Mouse (Mus musculus): ENCODE measurements at regions not wholly inside any gene's neighbourhood (a gene's known extent, or its start where the extent isn't known, plus 50 kb on each side); places are given as distances from the start of the nearest gene placed in this dataset.
A peak's percentile ranks its signal among the peaks of the same experiment; 100 is the strongest.

DNA sequence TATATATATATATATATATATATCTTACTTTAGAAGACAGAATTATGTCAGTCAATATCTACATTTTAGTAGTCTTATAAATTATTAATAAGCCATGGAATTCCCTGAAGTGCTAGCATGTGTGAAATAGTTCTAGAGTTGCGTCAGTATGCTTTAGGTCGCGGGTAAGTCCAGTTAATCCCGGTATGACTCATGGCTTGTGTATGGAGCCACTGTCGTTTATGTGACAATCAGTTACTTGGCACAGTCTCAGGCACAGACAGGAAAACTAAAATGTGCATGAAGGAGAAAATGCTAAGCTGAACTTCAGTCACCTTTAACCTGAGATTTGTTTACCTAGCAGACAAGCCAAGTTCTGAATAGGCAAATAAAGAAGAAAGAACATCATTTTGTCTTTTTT, 206.5 kb downstream of the Plk2 start:
- Histone ChIP-seq H3K4me3 (no peak overlapping the region), H3K27me3 (no peaks in the 10 kb centered on the region), H3K36me3 (no peaks in the 10 kb centered on the region), H3K9me3 (no peaks in the 10 kb centered on the region), H3K27ac (replicated peaks) (no peak overlapping the region), H3K9ac (replicated peaks) (no peak overlapping the region), H3K4me1 (no peaks in the 10 kb centered on the region), H3K4me2 (replicated peaks) (no peak overlapping the region)
- 58% methylated on average over 5 of the region's 5 CpGs for WGBS
- ATAC-seq (replicated peaks): no peak

DNA sequence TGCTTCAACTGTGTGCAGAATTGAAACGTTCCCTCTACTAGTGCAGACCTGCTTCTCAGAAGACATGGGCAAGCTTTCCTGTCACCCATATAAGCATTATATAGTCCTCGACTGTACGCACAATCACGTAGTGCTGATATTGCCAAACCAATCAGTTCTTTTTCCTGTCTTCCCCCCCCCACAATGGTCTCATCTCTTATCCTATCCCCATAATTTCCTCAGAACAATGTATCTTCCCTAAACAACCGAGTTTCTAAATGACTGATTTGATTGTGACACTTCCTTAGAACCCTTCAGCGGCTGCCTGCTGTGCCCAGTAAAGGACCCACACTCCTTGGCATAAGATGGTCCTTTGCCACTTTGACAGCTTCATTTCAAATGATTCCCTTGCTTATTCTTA, 207.0 kb downstream of the Plk2 start:
- no peaks in the 10 kb centered on the region for H3K9me3 ChIP-seq
- no peaks in the 10 kb centered on the region for H3K36me3 ChIP-seq
- H3K4me1 ChIP-seq: no peaks in the 10 kb centered on the region
- no peak overlapping the region for H3K4me2 ChIP-seq (replicated peaks)
- WGBS: 81% methylated on average over 6 of the region's 6 CpGs
- no peak overlapping the region for H3K27ac ChIP-seq (replicated peaks)
- no peak overlapping the region for H3K4me3 ChIP-seq
- no peak for ATAC-seq (replicated peaks)
- no peaks in the 10 kb centered on the region for H3K27me3 ChIP-seq
- no peak overlapping the region for H3K9ac ChIP-seq (replicated peaks)

DNA sequence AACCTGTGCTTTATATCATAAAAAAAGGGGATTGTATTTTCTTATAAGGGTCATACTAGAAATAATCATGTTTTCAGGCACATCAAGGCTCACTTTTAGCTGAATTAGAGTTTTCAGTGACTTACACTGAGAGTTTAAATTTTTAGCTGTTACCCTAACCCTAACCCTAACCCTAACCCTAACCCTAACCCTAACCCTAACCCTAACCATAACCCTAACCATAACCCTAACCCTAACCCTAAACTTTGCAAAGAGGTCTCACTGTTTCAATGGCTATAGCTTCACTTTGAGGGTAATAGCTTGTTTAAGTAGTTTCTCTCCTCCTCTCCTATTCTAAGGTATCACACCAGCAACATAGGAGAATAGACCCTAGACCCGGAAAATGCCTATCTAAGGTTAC, 208.0 kb downstream of the Plk2 start:
- H3K4me3 ChIP-seq: no peak overlapping the region
- no peak for ATAC-seq (replicated peaks)
- H3K36me3 ChIP-seq: no peaks in the 10 kb centered on the region
- no peaks in the 10 kb centered on the region for H3K27me3 ChIP-seq
- WGBS: 93% methylated on average over 1 of the region's 1 CpGs
- no peaks in the 10 kb centered on the region for H3K9me3 ChIP-seq
- no peak overlapping the region for H3K27ac ChIP-seq (replicated peaks)
- no peak overlapping the region for H3K4me2 ChIP-seq (replicated peaks)
- H3K4me1 ChIP-seq: no peaks in the 10 kb centered on the region
- no peak overlapping the region for H3K9ac ChIP-seq (replicated peaks)

DNA sequence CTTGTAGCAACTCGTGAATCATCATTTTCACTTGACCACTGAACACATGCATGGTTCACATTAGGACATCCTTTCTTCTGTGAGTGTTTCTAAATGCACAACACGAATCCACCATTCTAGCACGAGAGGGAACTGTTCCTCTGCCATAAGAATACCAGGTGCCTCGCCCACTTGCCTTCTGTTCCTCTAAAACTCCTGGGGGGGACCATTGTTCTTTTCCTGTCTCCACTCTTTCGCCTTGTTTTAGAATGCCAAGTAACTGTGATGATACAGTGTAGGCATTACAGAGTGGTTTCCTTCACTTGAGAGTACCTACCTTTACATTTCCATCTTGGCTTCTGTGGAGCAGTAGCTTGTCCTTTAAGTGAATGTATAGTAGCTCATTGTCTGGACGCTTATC, 224.2 kb downstream of the Plk2 start:
- H3K4me2 ChIP-seq (replicated peaks): no peak overlapping the region
- no peak overlapping the region for H3K4me3 ChIP-seq
- no peak overlapping the region for H3K9ac ChIP-seq (replicated peaks)
- 86% methylated on average over 6 of the region's 6 CpGs for WGBS
- H3K36me3 ChIP-seq: no peaks in the 10 kb centered on the region
- H3K4me1 ChIP-seq: no peaks in the 10 kb centered on the region
- no peaks in the 10 kb centered on the region for H3K27me3 ChIP-seq
- H3K9me3 ChIP-seq: no peaks in the 10 kb centered on the region
- ATAC-seq (replicated peaks): no peak
- H3K27ac ChIP-seq (replicated peaks): no peak overlapping the region

DNA sequence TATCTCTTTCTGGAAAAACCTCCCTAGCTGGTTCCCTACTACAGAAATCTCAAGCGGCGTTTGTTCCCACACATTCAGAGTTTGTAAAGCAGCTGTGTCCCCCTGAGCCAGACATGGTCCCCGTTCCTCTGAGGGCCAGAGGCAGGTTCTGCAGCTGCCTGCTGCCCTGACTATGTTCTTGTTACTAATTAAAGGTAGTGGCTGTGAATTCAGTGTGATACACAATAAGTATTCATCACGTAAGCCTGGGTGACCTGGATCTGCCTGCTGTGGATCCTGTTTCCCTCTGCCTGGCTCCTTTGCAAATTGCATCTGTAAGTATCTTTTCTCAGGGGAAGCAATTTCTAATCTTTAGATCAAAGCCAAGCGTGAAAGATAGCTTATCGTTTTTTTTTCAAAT, 232.3 kb downstream of the Plk2 start:
- WGBS: 58% methylated on average over 6 of the region's 6 CpGs
- Histone ChIP-seq H3K4me1 (peaks cover 16% of the 10 kb centered on the region), H3K9me3 (no peaks in the 10 kb centered on the region), H3K4me2 (replicated peaks) (no peak overlapping the region), H3K36me3 (no peaks in the 10 kb centered on the region), H3K4me3 (no peak overlapping the region), H3K27me3 (no peaks in the 10 kb centered on the region), H3K9ac (replicated peaks) (no peak overlapping the region), H3K27ac (replicated peaks) (peak overlapping the region; percentile 44; the same call in 1 of the 2 replicates)
- no peak for ATAC-seq (replicated peaks)

DNA sequence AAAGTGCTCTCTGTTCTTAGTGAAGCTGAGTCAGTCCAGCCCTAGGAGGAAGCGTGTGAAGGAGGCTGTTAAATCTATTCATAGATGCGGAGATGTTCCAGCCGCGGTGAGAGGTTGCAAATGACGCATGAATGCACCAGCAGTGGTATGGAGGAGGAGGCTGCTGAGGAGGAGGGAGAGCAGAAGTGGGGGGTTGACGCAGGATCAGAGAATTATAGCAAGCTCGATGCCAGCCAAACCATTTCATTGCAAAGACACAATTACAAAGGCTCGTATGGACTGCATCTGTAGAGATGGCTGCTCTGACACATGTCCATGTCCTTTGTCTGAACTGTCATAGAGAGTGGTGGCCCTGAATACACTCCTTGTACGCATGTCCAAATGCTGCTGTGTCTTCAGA, 232.9 kb downstream of the Plk2 start:
- no peak overlapping the region for H3K9ac ChIP-seq (replicated peaks)
- ATAC-seq (replicated peaks): peak; percentile 78
- no peak overlapping the region for H3K4me2 ChIP-seq (replicated peaks)
- H3K36me3 ChIP-seq: no peaks in the 10 kb centered on the region
- H3K27ac ChIP-seq (replicated peaks): peak overlapping the region; percentile 44
- peaks cover 16% of the 10 kb centered on the region for H3K4me1 ChIP-seq
- no peak overlapping the region for H3K4me3 ChIP-seq
- 39% methylated on average over 9 of the region's 9 CpGs for WGBS
- H3K9me3 ChIP-seq: no peaks in the 10 kb centered on the region
- H3K27me3 ChIP-seq: no peaks in the 10 kb centered on the region

DNA sequence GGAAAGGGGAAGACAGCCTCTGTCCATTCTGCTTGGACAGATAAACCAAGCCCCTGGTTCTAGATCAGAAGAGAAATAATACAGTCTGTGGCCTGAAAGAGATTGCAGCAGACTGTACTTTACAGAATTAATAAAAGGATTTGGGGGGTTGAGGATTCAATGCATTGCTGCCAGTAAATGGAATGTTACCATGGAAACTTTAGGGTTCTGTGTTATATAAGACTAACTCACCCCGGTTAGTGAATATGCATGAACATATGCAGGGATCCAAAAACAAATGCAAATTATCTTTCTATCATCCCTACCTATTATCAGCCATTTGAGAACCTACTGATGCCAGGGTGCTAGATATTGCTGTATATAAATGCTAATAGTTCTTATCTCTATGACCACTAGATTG, 233.4 kb downstream of the Plk2 start:
- Histone ChIP-seq H3K4me3 (no peak overlapping the region), H3K27ac (replicated peaks) (peak overlapping the region; percentile 44), H3K4me2 (replicated peaks) (no peak overlapping the region), H3K36me3 (no peaks in the 10 kb centered on the region), H3K27me3 (no peaks in the 10 kb centered on the region), H3K9ac (replicated peaks) (no peak overlapping the region), H3K9me3 (no peaks in the 10 kb centered on the region), H3K4me1 (peaks cover 16% of the 10 kb centered on the region)
- 18% methylated on average over 1 of the region's 1 CpGs for WGBS
- peak; percentile 55 for ATAC-seq (replicated peaks)

DNA sequence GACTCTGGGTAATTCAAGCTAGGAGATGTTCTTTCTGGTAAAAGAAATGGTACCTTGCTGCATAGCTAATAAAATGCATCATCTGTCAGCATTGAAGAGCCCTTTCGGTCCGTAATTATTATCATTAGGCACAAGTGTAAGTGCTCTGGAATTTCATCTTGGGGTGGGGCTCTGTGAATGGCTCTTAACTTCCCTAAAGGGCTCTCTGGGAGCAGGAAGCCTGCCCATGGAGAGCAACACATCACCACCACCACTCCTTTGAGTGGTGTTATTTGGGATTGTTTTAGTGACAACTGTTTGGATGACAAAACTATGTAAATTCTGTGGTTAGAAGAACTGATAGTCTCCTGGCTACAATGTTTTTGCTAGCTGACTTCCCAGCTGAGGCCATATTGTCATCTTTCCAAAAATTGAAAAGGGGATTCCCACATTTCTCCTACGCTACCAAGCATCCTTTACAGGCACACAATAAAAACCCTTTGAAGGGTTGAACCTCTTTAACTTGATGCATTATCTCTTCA, 238.5 kb downstream of the Plk2 start:
- Histone ChIP-seq H3K27ac (replicated peaks) (no peak overlapping the region), H3K4me1 (peaks cover 3% of the 10 kb centered on the region), H3K36me3 (no peaks in the 10 kb centered on the region), H3K27me3 (no peaks in the 10 kb centered on the region), H3K4me2 (replicated peaks) (no peak overlapping the region), H3K9ac (replicated peaks) (no peak overlapping the region), H3K9me3 (no peaks in the 10 kb centered on the region), H3K4me3 (no peak overlapping the region)
- 75% methylated on average over 3 of the region's 3 CpGs for WGBS
- no peak for ATAC-seq (replicated peaks)

DNA sequence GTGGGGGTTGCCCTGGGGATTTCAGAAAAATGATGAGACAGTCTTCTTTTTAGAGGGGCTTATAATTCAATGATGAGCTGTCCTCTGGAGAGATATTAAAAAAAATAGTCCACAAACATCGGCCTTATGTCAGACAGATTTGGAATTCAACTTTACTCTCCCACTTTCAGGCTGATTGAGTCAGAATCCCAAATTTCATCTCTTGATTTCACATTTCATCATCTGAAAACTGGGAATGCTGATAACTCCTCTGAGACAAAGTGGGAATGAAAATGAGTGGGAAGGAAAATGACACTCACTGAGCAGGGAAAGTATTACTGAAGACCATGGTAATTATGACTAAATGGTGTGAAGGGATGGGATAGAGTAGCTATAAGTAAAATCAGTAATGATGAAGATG, 239.1 kb downstream of the Plk2 start:
- Histone ChIP-seq H3K4me2 (replicated peaks) (no peak overlapping the region), H3K9ac (replicated peaks) (no peak overlapping the region), H3K4me1 (no peaks in the 10 kb centered on the region), H3K27ac (replicated peaks) (no peak overlapping the region), H3K36me3 (no peaks in the 10 kb centered on the region), H3K4me3 (no peak overlapping the region), H3K9me3 (no peaks in the 10 kb centered on the region), H3K27me3 (no peaks in the 10 kb centered on the region)
- ATAC-seq (replicated peaks): no peak
- WGBS: 86% methylated on average over 1 of the region's 1 CpGs

DNA sequence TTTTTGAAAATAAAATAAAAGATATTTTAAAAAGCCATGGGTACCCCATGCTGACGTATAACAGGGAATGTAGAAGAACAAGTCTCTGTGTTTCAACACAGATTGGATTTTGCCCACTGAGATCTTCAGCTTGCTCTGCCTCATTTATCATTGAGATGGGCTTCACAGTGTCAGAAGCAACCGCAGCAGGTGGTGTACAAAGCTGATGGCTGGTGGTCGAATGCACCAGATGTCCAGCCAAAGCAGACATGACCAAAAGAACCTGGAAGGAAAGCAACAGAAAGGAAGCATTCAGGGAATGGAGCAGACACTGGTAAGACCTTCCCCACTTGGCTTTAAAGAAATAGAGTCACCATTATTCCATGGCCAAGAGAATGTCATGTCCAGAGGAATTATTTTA, 247.9 kb downstream of the Plk2 start:
- Histone ChIP-seq H3K4me2 (replicated peaks) (no peak overlapping the region), H3K9ac (replicated peaks) (no peak overlapping the region), H3K4me1 (peaks cover 12% of the 10 kb centered on the region), H3K9me3 (no peaks in the 10 kb centered on the region), H3K27me3 (no peaks in the 10 kb centered on the region), H3K36me3 (no peaks in the 10 kb centered on the region), H3K27ac (replicated peaks) (no peak overlapping the region), H3K4me3 (no peak overlapping the region)
- 67% methylated on average over 3 of the region's 3 CpGs for WGBS
- 0 out of 2 replicates have a peak, but pooled peaks have one; percentile 9 for ATAC-seq (replicated peaks)

DNA sequence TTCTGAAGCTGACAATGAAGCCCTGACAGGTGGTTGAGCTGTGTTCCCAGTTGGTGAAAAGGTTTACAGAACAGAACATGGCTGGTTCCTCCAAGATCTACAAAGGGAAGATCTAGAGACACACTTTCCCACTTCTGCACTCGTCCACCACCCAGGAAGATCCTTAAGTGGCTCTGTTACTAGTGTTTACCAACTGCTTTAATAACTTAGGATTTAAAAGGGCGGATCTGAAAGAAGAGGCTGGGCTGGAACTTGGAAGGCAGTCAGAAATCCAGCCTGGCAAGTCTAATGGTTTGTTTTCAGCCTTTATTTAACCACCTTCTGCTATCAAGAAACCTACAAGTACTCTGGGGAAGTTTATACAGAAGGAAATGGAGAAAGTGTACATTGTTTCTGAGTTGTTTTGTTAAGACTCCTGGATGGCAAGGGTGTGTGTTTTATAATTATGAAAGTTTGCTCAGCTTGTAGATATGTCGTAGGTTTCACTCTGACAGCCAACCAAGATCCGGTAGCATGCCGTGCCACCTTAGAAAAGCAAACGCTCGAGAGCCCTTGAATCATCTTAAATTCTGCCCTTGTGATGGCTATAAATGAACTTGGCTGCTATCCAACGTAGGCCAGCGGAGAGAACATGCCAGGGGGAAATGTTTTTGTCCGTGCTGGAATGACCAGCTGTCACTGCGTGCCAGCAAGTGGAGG, 248.5 kb downstream of the Plk2 start:
- Histone ChIP-seq H3K4me3 (no peak overlapping the region), H3K27me3 (no peaks in the 10 kb centered on the region), H3K4me2 (replicated peaks) (peak overlapping the region; percentile 21), H3K4me1 (peaks cover 12% of the 10 kb centered on the region), H3K36me3 (no peaks in the 10 kb centered on the region), H3K27ac (replicated peaks) (0 out of 2 replicates have a peak overlapping the region, but pooled peaks have one; percentile 2), H3K9me3 (no peaks in the 10 kb centered on the region), H3K9ac (replicated peaks) (no peak overlapping the region)
- ATAC-seq (replicated peaks): peak; percentile 53
- WGBS: 8% methylated on average over 11 of the region's 11 CpGs

DNA sequence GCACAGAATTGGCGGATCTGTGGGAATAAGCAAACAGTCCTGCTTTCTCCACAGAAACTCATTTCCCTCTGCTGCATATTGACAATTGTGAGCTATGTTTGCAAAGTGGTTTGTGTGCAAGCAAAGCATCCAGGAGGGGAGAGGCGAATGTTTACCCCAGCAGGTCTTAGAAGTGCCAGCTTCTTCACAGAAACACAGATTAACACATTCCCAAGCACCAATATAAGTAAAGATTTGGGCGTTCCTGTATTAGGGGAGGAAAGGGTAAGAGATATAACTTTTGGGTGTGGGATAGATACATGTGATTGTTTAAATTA, 249.0 kb downstream of the Plk2 start:
- WGBS: 12% methylated on average over 3 of the region's 3 CpGs
- ATAC-seq (replicated peaks): peak; percentile 76; the same call in 1 of the 2 replicates
- no peak overlapping the region for H3K27ac ChIP-seq (replicated peaks)

DNA sequence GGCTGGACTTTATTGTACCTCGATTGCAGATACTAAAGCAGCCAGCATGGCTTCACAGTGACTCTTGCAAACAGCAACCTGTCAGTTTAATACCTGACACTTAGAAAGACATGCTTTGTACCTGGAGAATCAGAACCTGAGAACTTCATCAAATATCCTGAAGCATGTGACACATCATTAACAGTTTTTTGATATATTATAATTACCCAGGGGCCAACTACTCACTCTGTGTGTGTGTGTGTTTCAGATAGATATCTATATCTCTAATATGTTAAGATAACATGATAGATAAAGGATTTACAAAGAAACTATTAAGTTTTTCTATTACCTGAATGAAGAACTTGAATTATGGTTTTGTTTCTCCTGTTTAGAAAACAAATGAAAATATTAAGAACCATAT, 254.5 kb downstream of the Plk2 start:
- no peak overlapping the region for H3K4me3 ChIP-seq
- H3K27ac ChIP-seq (replicated peaks): peak overlapping the region; percentile 64
- no peaks in the 10 kb centered on the region for H3K27me3 ChIP-seq
- ATAC-seq (replicated peaks): peak; percentile 51; the same call in 1 of the 2 replicates
- no peaks in the 10 kb centered on the region for H3K36me3 ChIP-seq
- WGBS: 72% methylated on average over 1 of the region's 1 CpGs
- H3K9ac ChIP-seq (replicated peaks): no peak overlapping the region
- H3K9me3 ChIP-seq: no peaks in the 10 kb centered on the region
- peaks cover 11% of the 10 kb centered on the region for H3K4me1 ChIP-seq
- H3K4me2 ChIP-seq (replicated peaks): no peak overlapping the region

More for the DNA sequence above, 249.0 kb downstream of the Plk2 start:
- Histone ChIP-seq H3K27me3 (no peaks in the 10 kb centered on the region), H3K4me3 (no peak overlapping the region), H3K9ac (replicated peaks) (no peak overlapping the region), H3K9me3 (no peaks in the 10 kb centered on the region), H3K4me1 (peaks cover 12% of the 10 kb centered on the region), H3K4me2 (replicated peaks) (peak overlapping the region; percentile 21), H3K36me3 (no peaks in the 10 kb centered on the region)
